Mouse (Mus musculus) heart, embryonic 14.5 days (tissue): ENCODE measurements around the gene C87436. TPM values are rescaled to one million over a fixed set of nuclear protein-coding genes. Genes with fewer than 3 reads are reported as not detected.

Experiments used
- ATAC-seq: fragments of 200-750 bp; cut with Nextera tagmentation; 2 replicates; pipeline ENCODE4 v1.8.0; 2017; ENCODE audit warnings: low read depth, moderate TSS enrichment; ENCODE audit not compliant: insufficient number of reproducible peaks, insufficient read depth, low FRiP score
- H3K27ac ChIP-seq, 2 experiments: fragments of 200-500 bp in 1 of 2; fragments of 300-500 bp in 1 of 2; sonication (generic) in 1 of 2; replicated peaks in 1 of 2; 2 replicates each; pipeline ENCODE4 v1.5.1; 2012 to 2014; ENCODE audit warnings: low read depth in 2 of 2, low read length in 2 of 2, control low read depth in 1 of 2, mild to moderate bottlenecking in 1 of 2, mixed read lengths in 1 of 2; ENCODE audit not compliant: control insufficient read depth in 1 of 2, insufficient read depth in 1 of 2
- H3K27me3 ChIP-seq: fragments of 300-500 bp; sonication (generic); 2 replicates; pipeline ENCODE4 v1.6.1; 2014; ENCODE audit warnings: mild to moderate bottlenecking, low read length, control low read depth; ENCODE audit not compliant: control insufficient read depth, insufficient read depth
- H3K36me3 ChIP-seq: fragments of 300-500 bp; sonication (generic); 2 replicates; pipeline ENCODE4 v1.6.1; 2014; ENCODE audit warnings: mild to moderate bottlenecking, control low read depth, low read length, mixed read lengths; ENCODE audit not compliant: control insufficient read depth, insufficient read depth
- H3K4me1 ChIP-seq, 2 experiments: fragments of 200-500 bp in 1 of 2; fragments of 300-500 bp in 1 of 2; sonication (generic) in 1 of 2; 2 replicates each; pipeline ENCODE4 v1.6.1; 2012 to 2014; ENCODE audit warnings: low read length in 2 of 2, control low read depth in 1 of 2, mixed read lengths in 1 of 2; ENCODE audit not compliant: control insufficient read depth in 2 of 2, insufficient read depth in 2 of 2
- H3K4me2 ChIP-seq: fragments of 300-500 bp; sonication (generic); 2 replicates; pipeline ENCODE4 v1.6.1; 2014; ENCODE audit warnings: mild to moderate bottlenecking, low read length
- H3K4me3 ChIP-seq, 2 experiments: fragments of 200-500 bp in 1 of 2; fragments of 300-500 bp in 1 of 2; sonication (generic) in 1 of 2; 2 replicates each; pipeline ENCODE4 v1.5.1; 2012 to 2014; ENCODE audit warnings: low read length in 2 of 2, mild to moderate bottlenecking in 2 of 2, control low read depth in 1 of 2, low read depth in 1 of 2, moderate library complexity in 1 of 2; ENCODE audit not compliant: control insufficient read depth in 1 of 2, insufficient read depth in 1 of 2
- H3K9ac ChIP-seq: fragments of 300-500 bp; sonication (generic); 2 replicates; pipeline ENCODE4 v1.6.1; 2014; ENCODE audit warnings: mild to moderate bottlenecking, low read length
- H3K9me3 ChIP-seq: fragments of 300-500 bp; sonication (generic); 2 replicates; pipeline ENCODE4 v1.6.1; 2016; ENCODE audit warnings: low read length, control low read depth; ENCODE audit not compliant: control insufficient read depth
- WGBS: fragments of 180-500 bp; shearing (Covaris S2); extraction: QIAGEN DNeasy Blood & Tissue Kit; methylation state at CpG from one replicate; pipeline ENCODE4 v1.1.7; 2014; 5-methylcytosine and 5-hydroxymethylcytosine counted together
- polyA plus RNA-seq: library from polyadenylated mRNA; unstranded; fragments of >200 nt; fragmentation: Nextera tagmentation; extraction: Ambion mirVana; gene quantifications from 2 replicates; pipeline ENCODE4 v1.2.1, GENCODE M21; 2014

Gene C87436
- polyA plus RNA-seq, 1 experiment from 2014 or later = 20.0 TPM

DNA sequence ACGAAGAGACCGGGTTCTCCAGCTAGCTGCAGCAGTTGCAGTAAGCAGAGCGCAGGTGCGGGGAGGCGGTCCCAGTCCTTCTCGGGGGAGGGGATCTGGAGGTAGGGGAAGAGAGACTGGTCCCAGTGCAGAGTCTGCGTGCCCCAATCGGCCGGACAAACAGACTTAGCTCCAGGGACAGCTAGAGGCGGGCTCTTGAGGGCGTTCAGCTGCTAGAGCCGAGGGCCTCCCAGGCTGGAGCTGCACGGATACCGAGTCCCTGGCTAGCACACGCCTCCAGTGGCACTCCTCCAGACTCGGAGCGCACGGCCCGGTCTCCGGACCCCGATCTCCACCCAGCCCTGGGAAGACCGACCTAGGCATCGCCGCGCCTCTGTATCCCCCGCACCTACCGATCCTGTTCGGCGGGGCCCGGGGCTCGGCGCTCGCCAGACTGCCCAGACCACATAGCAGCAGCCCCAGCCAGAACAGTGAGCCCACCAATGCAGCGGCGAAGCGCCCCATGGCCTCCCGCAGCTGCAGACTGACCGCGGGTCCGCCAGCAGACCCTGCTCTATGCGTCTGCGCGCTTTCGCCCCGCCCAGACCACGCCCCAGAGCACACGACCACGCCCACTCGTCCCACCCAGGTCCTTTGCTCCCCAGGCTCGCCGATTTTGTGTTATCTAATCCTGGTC lies 41.5 kb upstream of the C87436 start, which contains the start of gene Pcyox1:
Gene Pcyox1, minus strand, starts transcription at position 574 of the 676 bp plus-strand sequence.
- WGBS = under 1% methylated on average over 51 of the region's 51 CpGs

DNA sequence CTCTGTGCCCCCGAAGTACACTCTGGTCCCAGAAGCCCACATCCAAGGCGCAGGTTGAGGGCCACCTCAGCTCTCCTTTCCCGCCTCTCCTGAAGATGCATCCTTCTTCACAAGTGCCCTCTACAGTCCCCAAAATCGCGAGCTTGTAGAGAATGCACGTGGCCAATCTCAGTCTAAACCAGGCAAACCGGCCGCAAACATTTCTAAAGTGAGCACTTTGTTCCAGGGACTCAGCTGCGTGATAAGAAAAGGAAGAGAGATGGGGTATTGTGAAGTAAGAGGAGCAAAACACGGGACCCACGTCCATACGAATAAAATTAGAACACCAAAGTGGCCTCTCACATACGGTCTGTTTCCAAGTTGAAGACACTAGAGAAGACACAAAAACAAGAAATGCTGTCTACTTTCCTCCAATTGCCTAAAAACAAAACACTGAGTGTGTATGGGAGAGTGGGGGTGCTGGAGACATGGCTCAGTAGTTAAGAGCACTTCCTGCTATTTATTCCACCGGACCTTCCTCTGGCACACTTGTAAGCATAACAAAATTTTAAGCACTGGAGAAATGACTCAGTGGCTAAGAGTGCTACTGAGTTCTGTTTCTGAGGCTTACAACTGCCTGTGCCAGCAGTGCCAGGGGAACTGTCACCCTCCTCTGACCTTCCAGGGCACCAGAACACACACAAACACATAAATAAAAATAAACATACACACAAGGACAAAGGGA lies 40.8 kb upstream of the C87436 start:
- H3K9me3 ChIP-seq = no peaks in the 10 kb centered on the region
- H3K4me2 ChIP-seq = peak overlapping the region; percentile 79
- peaks cover 9 to 30% of the 10 kb centered on the region in 2 experiments for H3K4me1 ChIP-seq
- H3K9ac ChIP-seq = peak overlapping the region; percentile 91
- WGBS = 3% methylated on average over 14 of the region's 14 CpGs
- no peak; the same call in 1 of the 2 replicates for ATAC-seq
- H3K36me3 ChIP-seq = peaks cover 12% of the 10 kb centered on the region
- no peaks in the 10 kb centered on the region for H3K27me3 ChIP-seq
- H3K4me3 ChIP-seq = peak overlapping the region; percentile 84 to 94
- peak overlapping the region; percentile 42 to 89; a peak in 3 of 4 replicates for H3K27ac ChIP-seq

More for the DNA sequence above, 41.5 kb upstream of the C87436 start, which contains the start of gene Pcyox1:
- peaks cover 9 to 30% of the 10 kb centered on the region in 2 experiments for H3K4me1 ChIP-seq
- H3K9me3 ChIP-seq = no peaks in the 10 kb centered on the region
- H3K4me3 ChIP-seq = peak within 1 kb of the TSS; percentile 84 to 94
- no peaks in the 10 kb centered on the region for H3K27me3 ChIP-seq
- peaks cover 19% of the 10 kb centered on the region for H3K36me3 ChIP-seq
- ATAC-seq = peak; percentile 92
- peak within 1 kb of the TSS; percentile 43 to 89 for H3K27ac ChIP-seq
- peak within 1 kb of the TSS; percentile 79 for H3K4me2 ChIP-seq
- peak within 1 kb of the TSS; percentile 91 for H3K9ac ChIP-seq

DNA sequence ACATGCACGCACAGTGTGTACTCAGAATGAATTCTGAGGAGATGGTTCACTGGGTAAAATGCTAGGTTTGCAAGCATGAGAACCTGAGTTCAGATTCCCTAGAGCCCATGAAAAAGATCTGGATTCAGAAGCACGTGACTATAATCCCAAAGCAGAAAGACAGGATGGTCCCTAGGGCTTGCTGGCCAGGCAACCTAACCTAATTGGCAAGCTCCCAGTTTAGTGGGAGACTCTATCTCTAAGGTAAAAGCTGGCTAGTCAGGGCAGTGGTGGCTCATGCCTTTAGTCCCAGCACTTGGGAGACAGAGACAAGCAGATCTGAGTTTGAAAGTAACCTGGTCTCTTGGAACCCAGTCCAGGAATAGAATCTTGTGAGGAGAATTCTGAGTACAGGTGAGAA lies 39.2 kb upstream of the C87436 start:
- 74% methylated on average over 2 of the region's 2 CpGs for whole genome bisulfite sequencing
- H3K27ac ChIP-seq = no peak overlapping the region
- no peak for ATAC-seq

DNA sequence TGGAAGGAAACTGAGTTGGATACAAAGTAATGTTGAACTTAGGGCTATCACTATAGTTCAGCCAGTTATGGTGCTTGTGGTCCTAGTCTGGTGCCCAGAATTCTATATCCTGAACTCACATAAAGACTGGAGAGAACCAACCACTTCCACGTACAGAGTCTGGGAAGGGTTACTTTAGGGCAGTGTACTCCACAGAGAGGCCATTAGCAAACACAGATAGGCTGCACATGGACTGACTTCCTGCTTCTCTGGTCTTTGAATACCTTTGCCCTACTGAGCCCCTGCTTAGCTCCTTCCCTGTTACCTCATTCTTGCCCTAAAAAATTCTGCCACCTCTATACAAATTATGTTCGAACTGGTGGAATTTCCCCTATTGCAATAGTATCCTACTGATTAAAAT lies 38.2 kb upstream of the C87436 start:
- ATAC-seq = no peak
- Histone ChIP-seq H3K4me1 (peaks cover 7 to 20% of the 10 kb centered on the region in 2 experiments), H3K36me3 (no peaks in the 10 kb centered on the region), H3K27ac (no peak overlapping the region), H3K27me3 (no peaks in the 10 kb centered on the region), H3K9ac (no peak overlapping the region), H3K9me3 (no peaks in the 10 kb centered on the region), H3K4me2 (no peak overlapping the region), H3K4me3 (no peak overlapping the region)
- 64% methylated on average over 2 of the region's 2 CpGs for WGBS

More for the DNA sequence above, 39.2 kb upstream of the C87436 start:
- H3K4me1 ChIP-seq = peaks cover 9 to 30% of the 10 kb centered on the region in 2 experiments
- H3K4me2 ChIP-seq = no peak overlapping the region
- H3K36me3 ChIP-seq = peaks cover 4% of the 10 kb centered on the region; the same call in 1 of the 2 replicates
- no peak overlapping the region for H3K4me3 ChIP-seq
- H3K9me3 ChIP-seq = no peaks in the 10 kb centered on the region
- H3K9ac ChIP-seq = no peak overlapping the region
- H3K27me3 ChIP-seq = no peaks in the 10 kb centered on the region

DNA sequence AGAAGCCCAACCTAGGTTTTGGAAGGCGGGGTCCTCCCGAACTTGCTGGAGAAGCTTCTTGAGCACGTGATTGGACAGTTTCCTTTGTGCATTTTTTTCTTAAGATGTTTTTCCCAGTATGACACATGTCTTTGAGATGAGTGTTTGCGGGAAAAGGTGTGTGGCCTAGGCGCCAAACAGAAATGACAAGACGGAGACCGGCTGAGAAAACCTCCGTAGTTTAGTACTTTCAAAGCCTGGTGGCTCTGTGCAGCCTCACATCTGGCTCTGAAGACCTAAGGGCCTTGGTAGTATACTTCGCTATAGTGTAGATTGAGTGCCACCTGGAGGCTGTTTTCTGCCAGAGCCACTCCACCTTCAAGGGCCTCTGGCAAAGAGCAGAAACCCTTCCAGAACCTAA lies 37.2 kb upstream of the C87436 start:
- Histone ChIP-seq H3K36me3 (no peaks in the 10 kb centered on the region), H3K4me1 (peaks cover 0 to 16% of the 10 kb centered on the region in 2 experiments; a peak in 2 of 4 replicates), H3K9ac (no peak overlapping the region), H3K27me3 (no peaks in the 10 kb centered on the region), H3K4me2 (peak overlapping the region; percentile 50), H3K4me3 (peak overlapping the region; percentile 12 to 28; a peak in 2 of 4 replicates), H3K27ac (no peak overlapping the region), H3K9me3 (no peaks in the 10 kb centered on the region)
- WGBS = 3% methylated on average over 9 of the region's 9 CpGs
- ATAC-seq = peak; percentile 18; the same call in 1 of the 2 replicates

DNA sequence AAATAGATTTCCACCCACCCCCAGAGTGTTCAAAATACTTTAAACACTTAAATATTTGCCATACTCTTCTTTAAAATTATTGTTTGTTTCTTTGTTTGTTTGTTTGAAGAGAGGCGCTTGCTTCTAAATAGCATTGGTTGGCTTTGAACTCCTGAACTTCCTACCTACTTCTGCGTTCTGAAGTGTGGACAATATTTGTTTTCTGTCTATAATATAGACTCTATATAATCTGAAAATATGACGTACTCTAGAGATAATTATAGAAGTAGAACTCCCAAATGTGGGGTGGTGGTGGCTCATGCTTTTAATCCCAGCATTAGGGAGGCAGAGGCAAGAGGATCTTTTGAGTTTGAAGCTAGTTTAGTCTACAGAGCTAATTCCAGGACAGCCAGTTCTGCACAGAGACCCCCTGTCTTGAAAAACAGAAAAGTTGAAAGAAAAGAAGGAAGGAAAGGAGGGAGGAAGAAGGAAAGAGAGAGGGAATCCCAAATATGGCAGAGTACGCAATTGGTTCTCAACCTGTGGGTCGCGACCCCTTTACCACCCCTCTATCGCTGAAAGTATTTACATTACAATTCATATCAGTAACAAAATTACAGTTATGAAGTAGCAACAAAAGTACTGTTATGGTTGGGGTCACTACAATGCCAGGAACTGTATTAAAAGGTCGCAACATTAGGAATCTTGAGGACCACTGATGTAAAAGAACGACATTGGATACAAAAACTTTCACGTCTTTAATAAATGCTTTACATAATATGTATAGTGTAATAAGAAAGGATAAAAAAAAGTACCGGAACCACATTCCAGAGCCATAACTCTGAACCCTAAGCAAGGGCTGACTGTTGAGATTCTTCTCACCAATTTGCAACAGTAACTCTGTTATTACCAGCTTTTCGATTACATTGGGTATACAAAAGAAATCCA lies 35.2 kb upstream of the C87436 start:
- WGBS = 36% methylated on average over 12 of the region's 12 CpGs
- H3K9ac ChIP-seq = peak overlapping the region; percentile 99
- no peaks in the 10 kb centered on the region for H3K27me3 ChIP-seq

DNA sequence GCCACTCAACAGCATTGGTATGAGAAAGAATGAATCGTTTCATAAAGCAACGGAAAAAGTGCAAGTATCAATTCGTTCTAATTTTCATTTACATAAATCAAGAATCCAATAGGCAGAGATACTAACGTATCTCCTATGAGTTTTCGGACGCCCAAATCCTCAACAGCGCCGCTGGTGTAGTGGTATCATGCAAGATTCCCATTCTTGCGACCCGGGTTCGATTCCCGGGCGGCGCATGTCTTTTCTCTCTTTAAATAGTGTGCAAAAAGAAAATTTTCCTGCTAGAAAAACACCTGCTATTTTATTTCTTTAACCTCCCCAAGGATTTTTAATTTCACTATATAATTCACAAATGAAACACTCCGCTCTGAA lies 34.5 kb upstream of the C87436 start:
- under 1% methylated on average over 15 of the region's 15 CpGs for WGBS
- Histone ChIP-seq H3K27ac (peak overlapping the region; percentile 99 to 100; a peak in 3 of 4 replicates), H3K9ac (peak overlapping the region; percentile 99), H3K9me3 (no peaks in the 10 kb centered on the region), H3K27me3 (no peaks in the 10 kb centered on the region), H3K4me1 (peaks cover 2 to 20% of the 10 kb centered on the region in 2 experiments; a peak in 3 of 4 replicates), H3K4me2 (peak overlapping the region; percentile 63), H3K36me3 (peaks cover 10% of the 10 kb centered on the region), H3K4me3 (peak overlapping the region; percentile 83 to 91)
- ATAC-seq = peak; percentile 52; the same call in 1 of the 2 replicates

More for the DNA sequence above, 35.2 kb upstream of the C87436 start:
- peaks cover 10% of the 10 kb centered on the region for H3K36me3 ChIP-seq
- H3K9me3 ChIP-seq = no peaks in the 10 kb centered on the region
- peak overlapping the region; percentile 13 to 91; a peak in 3 of 4 replicates for H3K4me3 ChIP-seq
- H3K4me2 ChIP-seq = peak overlapping the region; percentile 63
- 0 out of 4 replicates have a peak overlapping the region, but pooled peaks of 1 of the 2 experiments have one; percentile 9 for H3K27ac ChIP-seq
- no peak for ATAC-seq
- peaks cover 2 to 20% of the 10 kb centered on the region in 2 experiments; a peak in 3 of 4 replicates for H3K4me1 ChIP-seq
